Mouse (Mus musculus) thymus, adult 2 months (tissue): ENCODE measurements around the gene Srf.

Experiments
- CTCF ChIP-seq: fragments of 200-500 bp; IDR thresholded peaks from 2 replicates; pipeline ENCODE4 v1.5.1; 2012; ENCODE audit warnings: mild to moderate bottlenecking, control low read depth, low read length, moderate library complexity, borderline replicate concordance; ENCODE audit not compliant: control insufficient read depth, poor library complexity, insufficient read depth; ENCODE audit errors: extremely low read depth
- POLR2A ChIP-seq: fragments of 200-500 bp; IDR thresholded peaks from 2 replicates; pipeline ENCODE4 v1.6.1; 2012; ENCODE audit warnings: mild to moderate bottlenecking, low read length, control low read depth, moderate library complexity; ENCODE audit not compliant: control insufficient read depth, poor library complexity, insufficient read depth; ENCODE audit errors: extremely low read depth

GRCm38 (mm10) chr17:46578650-46579049 is 22.7 kb upstream of the Srf start:
- no peak for TF ChIP-seq CTCF
- no peak for TF ChIP-seq POLR2A
